Mouse (Mus musculus): ENCODE measurements around the gene Ppp1r13b.
A peak's percentile ranks its signal among the peaks of the same experiment; 100 is the strongest.

DNA sequence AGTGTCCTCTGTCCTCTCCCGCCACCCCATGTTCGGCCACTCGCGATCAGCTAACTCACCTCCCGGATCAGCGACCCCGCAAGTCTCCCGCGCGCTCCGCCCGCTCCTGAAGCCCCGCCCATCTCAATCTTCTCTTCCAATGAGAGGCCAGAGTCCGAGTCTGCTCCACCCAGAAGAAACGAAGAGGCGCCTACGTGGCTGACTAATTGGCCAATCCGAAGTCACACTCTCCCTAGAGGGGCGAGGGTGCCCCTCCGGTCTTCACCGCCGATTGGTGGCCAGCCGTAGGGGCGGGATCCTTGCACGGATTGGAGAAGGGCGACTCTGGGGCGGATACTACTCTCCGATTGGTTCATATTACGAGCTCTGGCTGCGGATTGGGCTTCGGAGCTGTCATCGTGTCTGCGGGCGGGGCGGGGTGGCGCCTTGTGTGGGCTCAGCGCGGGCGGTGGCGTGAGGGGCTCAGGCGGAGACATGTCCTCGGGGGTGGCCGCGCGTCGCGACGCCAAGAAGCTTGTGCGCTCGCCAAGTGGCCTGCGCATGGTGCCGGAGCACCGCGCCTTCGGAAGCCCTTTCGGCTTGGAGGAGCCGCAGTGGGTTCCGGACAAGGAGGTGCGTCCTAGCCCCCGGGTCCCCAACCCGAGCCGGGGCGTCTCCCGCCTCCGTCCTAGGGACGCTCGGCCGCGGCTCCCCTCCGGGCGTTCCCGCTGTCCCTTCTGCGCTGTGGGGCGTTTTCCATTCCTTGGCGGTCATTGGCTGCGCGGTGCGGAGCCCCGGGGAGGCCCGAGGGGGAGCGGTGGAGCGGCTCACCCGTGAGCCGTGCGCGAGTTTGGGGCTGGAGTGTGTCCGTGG, 93.9 kb downstream of the Ppp1r13b start, which contains the start of the genes Xrcc3 and Zfyve21:
- TF ChIP-seq POLR2AphosphoS2 (IDR thresholded peaks at IDR 0.05; ENCODE audit: low read length) (peak; percentile 71; the same call in 1 of the 2 replicates), GATA1 (IDR thresholded peaks at IDR 0.05; ENCODE audit: low read depth, low read length) (no peak), POLR2A (IDR thresholded peaks at IDR 0.05; ENCODE audit: control insufficient read depth in 1 of 2, insufficient read depth in 1 of 2, low read depth in 1 of 2, low read length in 2 of 2, poor library complexity in 1 of 2) (peak; percentile 49 to 82; a peak in 3 of 4 replicates), TBP (IDR thresholded peaks at IDR 0.05; ENCODE audit: low read depth, low read length) (no peak; the same call in 1 of the 2 replicates), EP300 (IDR thresholded peaks at IDR 0.05; ENCODE audit: low read depth in 1 of 2, low read length in 2 of 2) (no peak), TAL1 (IDR thresholded peaks at IDR 0.05; ENCODE audit: low read length) (no peak), MAZ (IDR thresholded peaks at IDR 0.05; ENCODE audit: low read depth, low read length) (peak; percentile 79; the same call in 1 of the 2 replicates), CTCF (IDR thresholded peaks at IDR 0.05 in 2 of 3, conservative IDR thresholded peaks at IDR 0.05 in 1 of 3; ENCODE audit: control insufficient read depth in 1 of 3, insufficient read depth in 1 of 3, low read depth in 2 of 3, low read length in 3 of 3, poor library complexity in 1 of 3, severe bottlenecking in 1 of 3) (no peak; a peak in 1 of 6 replicates), MAFK (IDR thresholded peaks at IDR 0.05; ENCODE audit: borderline replicate concordance, low read depth, low read length) (no peak), SMC3 (IDR thresholded peaks at IDR 0.05; ENCODE audit: low read depth, low read length) (no peak)

Data from MEL (cell line).